Mouse (Mus musculus): Measurements from ENCODE around the gene Peak1.

- TF ChIP-seq TAL1 (IDR thresholded peaks at IDR 0.05; ENCODE audit: low read length) (no peak), GATA1 (IDR thresholded peaks at IDR 0.05; ENCODE audit: low read length) (no peak)
Measured at GRCm38 (mm10) chr9:56453038-56453815, 35.4 kb upstream of the Peak1 start.

Measured in erythroblast, embryonic 14.5 days (primary cell).